Mouse (Mus musculus): ENCODE results near the gene Akap8. TPM values are rescaled to one million over a fixed set of nuclear protein-coding genes. Genes with fewer than 3 reads are reported as not detected.

The Akap8 gene
- total RNA-seq (2015), result 43.5 and 49.8 TPM in 2 replicates
- total RNA-seq (2017), result 91.5 and 103 TPM in 2 replicates

- ATAC-seq (ENCODE audit: poor library complexity, severe bottlenecking), result peak; percentile 93
Measured at GRCm38 (mm10) chr17:32320597-32321389, at the start of gene Akap8. Gene Akap8, minus strand, starts transcription at chr17:32321238.

GRCm38 (mm10) chr17:32368991-32369578 is 48.0 kb upstream of the Akap8 start:
- no peak for ATAC-seq (ENCODE audit: poor library complexity, severe bottlenecking)

- no peak for ATAC-seq (ENCODE audit: poor library complexity, severe bottlenecking)
Measured at GRCm38 (mm10) chr17:32367706-32368105, 46.7 kb upstream of the Akap8 start.

GRCm38 (mm10) chr17:32365296-32365695 is 44.3 kb upstream of the Akap8 start:
- ATAC-seq (ENCODE audit: poor library complexity, severe bottlenecking), result no peak

- no peak for ATAC-seq (ENCODE audit: poor library complexity, severe bottlenecking)
Measured at GRCm38 (mm10) chr17:32364850-32365249, 43.8 kb upstream of the Akap8 start.

GRCm38 (mm10) chr17:32364331-32364730 is 43.3 kb upstream of the Akap8 start:
- ATAC-seq (ENCODE audit: poor library complexity, severe bottlenecking), result peak; percentile 99

- no peak for ATAC-seq (ENCODE audit: poor library complexity, severe bottlenecking)
Measured at GRCm38 (mm10) chr17:32363821-32364301, 42.8 kb upstream of the Akap8 start.

GRCm38 (mm10) chr17:32362686-32363085 is 41.6 kb upstream of the Akap8 start:
- ATAC-seq (ENCODE audit: poor library complexity, severe bottlenecking), result no peak

GRCm38 (mm10) chr17:32359928-32360327 is 38.9 kb upstream of the Akap8 start:
- ATAC-seq (ENCODE audit: poor library complexity, severe bottlenecking), result no peak

GRCm38 (mm10) chr17:32358943-32359340 is 37.9 kb upstream of the Akap8 start:
- ATAC-seq (ENCODE audit: poor library complexity, severe bottlenecking), result no peak

- ATAC-seq (ENCODE audit: poor library complexity, severe bottlenecking), result no peak
Measured at GRCm38 (mm10) chr17:32358192-32358942, 37.3 kb upstream of the Akap8 start.

- ATAC-seq (ENCODE audit: poor library complexity, severe bottlenecking), result no peak
Measured at GRCm38 (mm10) chr17:32356766-32357760, 36.0 kb upstream of the Akap8 start.

GRCm38 (mm10) chr17:32356281-32356680 is 35.2 kb upstream of the Akap8 start:
- ATAC-seq (ENCODE audit: poor library complexity, severe bottlenecking), result no peak

GRCm38 (mm10) chr17:32355031-32355430 is 34.0 kb upstream of the Akap8 start:
- no peak for ATAC-seq (ENCODE audit: poor library complexity, severe bottlenecking)

GRCm38 (mm10) chr17:32354211-32354610 is 33.2 kb upstream of the Akap8 start:
- ATAC-seq (ENCODE audit: poor library complexity, severe bottlenecking), result no peak

GRCm38 (mm10) chr17:32353696-32354095 is 32.7 kb upstream of the Akap8 start:
- ATAC-seq (ENCODE audit: poor library complexity, severe bottlenecking), result no peak

- no peak for ATAC-seq (ENCODE audit: poor library complexity, severe bottlenecking)
Measured at GRCm38 (mm10) chr17:32351726-32352125, 30.7 kb upstream of the Akap8 start.

GRCm38 (mm10) chr17:32351269-32351668 is 30.2 kb upstream of the Akap8 start:
- ATAC-seq (ENCODE audit: poor library complexity, severe bottlenecking), result no peak

GRCm38 (mm10) chr17:32350382-32350983 is 29.4 kb upstream of the Akap8 start, which contains the start of gene Akap8l:
Gene Akap8l, minus strand, starts transcription at chr17:32350607.
- peak; percentile 92 for ATAC-seq (ENCODE audit: poor library complexity, severe bottlenecking)

Data from megakaryocyte, adult 5-6 weeks (primary cell).